Mouse (Mus musculus): Measurements from ENCODE around the gene Myo1e. TPM values are rescaled to one million over a fixed set of nuclear protein-coding genes. Genes with fewer than 3 reads are reported as not detected.

Gene Myo1e
- polyA plus RNA-seq, 1 experiment from 2014 or later = 6.5 TPM

- Histone ChIP-seq H3K27ac (replicated peaks; ENCODE audit: low read depth, low read length) (no peak overlapping the region), H3K4me3 (replicated peaks; ENCODE audit: low read depth, low read length) (no peak overlapping the region)
- DNase-seq = no peak
These were observed 12.5 kb upstream of the Myo1e start for GRCm38 (mm10) chr9:70194622-70195021.

GRCm38 (mm10) chr9:70196956-70197659 is 10.0 kb upstream of the Myo1e start:
- Histone ChIP-seq H3K9me3 (ENCODE audit: control insufficient read depth, low read length) (no peaks in the 10 kb centered on the region), H3K27ac (replicated peaks; ENCODE audit: low read depth, low read length) (no peak overlapping the region), H3K4me2 (ENCODE audit: low read length) (no peak overlapping the region), H3K36me3 (ENCODE audit: control insufficient read depth, insufficient read depth, low read length) (no peaks in the 10 kb centered on the region), H3K9ac (replicated peaks; ENCODE audit: low read length) (no peak overlapping the region), H3K27me3 (ENCODE audit: control insufficient read depth, insufficient read depth, low read length) (no peaks in the 10 kb centered on the region), H3K4me3 (replicated peaks; ENCODE audit: low read depth, low read length) (no peak overlapping the region), H3K4me1 (ENCODE audit: control insufficient read depth, insufficient read depth, low read length) (no peaks in the 10 kb centered on the region)
- no peak for ATAC-seq (ENCODE audit: low FRiP score, low TSS enrichment)
- WGBS = 72% methylated on average over 15 of the region's 15 CpGs
- no peak for DNase-seq

More at GRCm38 (mm10) chr9:70194622-70195021, 12.5 kb upstream of the Myo1e start:
- Histone ChIP-seq H3K4me2 (ENCODE audit: low read length) (no peak overlapping the region), H3K36me3 (ENCODE audit: control insufficient read depth, insufficient read depth, low read length) (no peaks in the 10 kb centered on the region), H3K27me3 (ENCODE audit: control insufficient read depth, insufficient read depth, low read length) (no peaks in the 10 kb centered on the region), H3K4me1 (ENCODE audit: control insufficient read depth, insufficient read depth, low read length) (no peaks in the 10 kb centered on the region), H3K9ac (replicated peaks; ENCODE audit: low read length) (no peak overlapping the region), H3K9me3 (ENCODE audit: control insufficient read depth, low read length) (no peaks in the 10 kb centered on the region)
- 83% methylated on average over 11 of the region's 11 CpGs for WGBS
- no peak for ATAC-seq (ENCODE audit: low FRiP score, low TSS enrichment)

GRCm38 (mm10) chr9:70197992-70198391 is 9.2 kb upstream of the Myo1e start:
- no peak for DNase-seq

GRCm38 (mm10) chr9:70202753-70203152 is 4.4 kb upstream of the Myo1e start:
- Histone ChIP-seq H3K4me2 (ENCODE audit: low read length) (no peak overlapping the region), H3K27me3 (ENCODE audit: control insufficient read depth, insufficient read depth, low read length) (peaks cover under 1% of the 10 kb centered on the region; the same call in 1 of the 2 replicates), H3K27ac (replicated peaks; ENCODE audit: low read depth, low read length) (no peak overlapping the region), H3K36me3 (ENCODE audit: control insufficient read depth, insufficient read depth, low read length) (no peaks in the 10 kb centered on the region), H3K9me3 (ENCODE audit: control insufficient read depth, low read length) (no peaks in the 10 kb centered on the region), H3K4me1 (ENCODE audit: control insufficient read depth, insufficient read depth, low read length) (peaks cover 4% of the 10 kb centered on the region), H3K4me3 (replicated peaks; ENCODE audit: low read depth, low read length) (no peak overlapping the region), H3K9ac (replicated peaks; ENCODE audit: low read length) (no peak overlapping the region)
- peak; percentile 19 for DNase-seq
- ATAC-seq (ENCODE audit: low FRiP score, low TSS enrichment) = no peak
- WGBS = 73% methylated on average over 5 of the region's 5 CpGs

More at GRCm38 (mm10) chr9:70197992-70198391, 9.2 kb upstream of the Myo1e start:
- Histone ChIP-seq H3K9me3 (ENCODE audit: control insufficient read depth, low read length) (no peaks in the 10 kb centered on the region), H3K4me3 (replicated peaks; ENCODE audit: low read depth, low read length) (no peak overlapping the region), H3K36me3 (ENCODE audit: control insufficient read depth, insufficient read depth, low read length) (no peaks in the 10 kb centered on the region), H3K4me1 (ENCODE audit: control insufficient read depth, insufficient read depth, low read length) (no peaks in the 10 kb centered on the region), H3K4me2 (ENCODE audit: low read length) (no peak overlapping the region), H3K9ac (replicated peaks; ENCODE audit: low read length) (no peak overlapping the region), H3K27me3 (ENCODE audit: control insufficient read depth, insufficient read depth, low read length) (no peaks in the 10 kb centered on the region), H3K27ac (replicated peaks; ENCODE audit: low read depth, low read length) (no peak overlapping the region)
- 92% methylated on average over 8 of the region's 8 CpGs for WGBS
- no peak for ATAC-seq (ENCODE audit: low FRiP score, low TSS enrichment)

- Histone ChIP-seq H3K4me3 (replicated peaks; ENCODE audit: low read depth, low read length) (no peak overlapping the region), H3K9ac (replicated peaks; ENCODE audit: low read length) (no peak overlapping the region), H3K27me3 (ENCODE audit: control insufficient read depth, insufficient read depth, low read length) (peaks cover 5% of the 10 kb centered on the region; the same call in 1 of the 2 replicates), H3K36me3 (ENCODE audit: control insufficient read depth, insufficient read depth, low read length) (no peaks in the 10 kb centered on the region), H3K9me3 (ENCODE audit: control insufficient read depth, low read length) (no peaks in the 10 kb centered on the region), H3K27ac (replicated peaks; ENCODE audit: low read depth, low read length) (no peak overlapping the region), H3K4me2 (ENCODE audit: low read length) (no peak overlapping the region), H3K4me1 (ENCODE audit: control insufficient read depth, insufficient read depth, low read length) (peaks cover 8% of the 10 kb centered on the region)
- 51% methylated on average over 15 of the region's 15 CpGs for WGBS
- no peak for DNase-seq
- ATAC-seq (ENCODE audit: low FRiP score, low TSS enrichment) = no peak
These were observed 3.7 kb upstream of the Myo1e start for GRCm38 (mm10) chr9:70203267-70204076.

DNA sequence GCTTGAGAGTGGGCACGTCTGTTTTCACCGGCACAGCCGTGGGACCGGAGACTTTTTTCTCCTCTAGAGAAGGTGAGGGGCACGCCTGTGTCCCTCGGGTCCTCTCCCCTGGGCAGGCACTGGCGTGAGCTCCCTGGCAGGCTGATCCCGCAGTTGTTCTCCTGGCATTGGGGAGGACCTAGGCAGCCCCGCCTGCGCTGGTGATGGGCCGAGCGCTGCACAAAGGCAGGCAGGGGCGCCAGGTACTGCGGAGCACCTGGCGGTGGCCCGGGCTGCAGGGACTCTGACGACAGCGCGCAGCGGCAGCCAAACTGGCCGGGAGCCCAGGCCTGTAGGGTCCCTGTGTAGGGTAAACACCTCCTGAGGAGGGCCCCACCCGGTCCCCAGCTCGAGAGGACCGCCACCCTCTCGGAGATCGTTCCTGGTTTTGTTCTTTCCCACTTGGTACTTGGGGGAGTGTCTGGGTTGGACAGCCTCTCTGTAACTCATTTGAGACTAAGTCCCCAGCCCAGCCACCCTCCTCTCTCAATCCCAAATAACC is 901 bp downstream of the Myo1e start:
- Histone ChIP-seq H3K9me3 (ENCODE audit: control insufficient read depth, low read length) (no peaks in the 10 kb centered on the region), H3K4me2 (ENCODE audit: low read length) (peak overlapping the region; percentile 99), H3K27me3 (ENCODE audit: control insufficient read depth, insufficient read depth, low read length) (peaks cover 5% of the 10 kb centered on the region; the same call in 1 of the 2 replicates), H3K36me3 (ENCODE audit: control insufficient read depth, insufficient read depth, low read length) (no peaks in the 10 kb centered on the region), H3K4me1 (ENCODE audit: control insufficient read depth, insufficient read depth, low read length) (peaks cover 8% of the 10 kb centered on the region), H3K4me3 (replicated peaks; ENCODE audit: low read depth, low read length) (peak overlapping the region; percentile 56), H3K27ac (replicated peaks; ENCODE audit: low read depth, low read length) (no peak overlapping the region), H3K9ac (replicated peaks; ENCODE audit: low read length) (peak overlapping the region; percentile 54)
- 0% methylated on average over 26 of the region's 26 CpGs for WGBS
- DNase-seq = peak; percentile 35
- peak; percentile 38; the same call in 1 of the 2 replicates for ATAC-seq (ENCODE audit: low FRiP score, low TSS enrichment)

- H3K4me1 ChIP-seq (ENCODE audit: control insufficient read depth, insufficient read depth, low read length) = peaks cover 8% of the 10 kb centered on the region
- H3K9me3 ChIP-seq (ENCODE audit: control insufficient read depth, low read length) = no peaks in the 10 kb centered on the region
- DNase-seq (peak; percentile 17), ATAC-seq (ENCODE audit: low FRiP score, low TSS enrichment) (no peak)
- H3K27ac ChIP-seq (replicated peaks; ENCODE audit: low read depth, low read length) = no peak overlapping the region
- 14% methylated on average over 12 of the region's 12 CpGs for WGBS
- no peak overlapping the region for H3K9ac ChIP-seq (replicated peaks; ENCODE audit: low read length)
- H3K36me3 ChIP-seq (ENCODE audit: control insufficient read depth, insufficient read depth, low read length) = no peaks in the 10 kb centered on the region
- H3K27me3 ChIP-seq (ENCODE audit: control insufficient read depth, insufficient read depth, low read length) = peaks cover 5% of the 10 kb centered on the region; the same call in 1 of the 2 replicates
- H3K4me2 ChIP-seq (ENCODE audit: low read length) = peak overlapping the region; percentile 99
- H3K4me3 ChIP-seq (replicated peaks; ENCODE audit: low read depth, low read length) = peak overlapping the region; percentile 56
These were observed 1.6 kb downstream of the Myo1e start for GRCm38 (mm10) chr9:70208751-70209150.

DNA sequence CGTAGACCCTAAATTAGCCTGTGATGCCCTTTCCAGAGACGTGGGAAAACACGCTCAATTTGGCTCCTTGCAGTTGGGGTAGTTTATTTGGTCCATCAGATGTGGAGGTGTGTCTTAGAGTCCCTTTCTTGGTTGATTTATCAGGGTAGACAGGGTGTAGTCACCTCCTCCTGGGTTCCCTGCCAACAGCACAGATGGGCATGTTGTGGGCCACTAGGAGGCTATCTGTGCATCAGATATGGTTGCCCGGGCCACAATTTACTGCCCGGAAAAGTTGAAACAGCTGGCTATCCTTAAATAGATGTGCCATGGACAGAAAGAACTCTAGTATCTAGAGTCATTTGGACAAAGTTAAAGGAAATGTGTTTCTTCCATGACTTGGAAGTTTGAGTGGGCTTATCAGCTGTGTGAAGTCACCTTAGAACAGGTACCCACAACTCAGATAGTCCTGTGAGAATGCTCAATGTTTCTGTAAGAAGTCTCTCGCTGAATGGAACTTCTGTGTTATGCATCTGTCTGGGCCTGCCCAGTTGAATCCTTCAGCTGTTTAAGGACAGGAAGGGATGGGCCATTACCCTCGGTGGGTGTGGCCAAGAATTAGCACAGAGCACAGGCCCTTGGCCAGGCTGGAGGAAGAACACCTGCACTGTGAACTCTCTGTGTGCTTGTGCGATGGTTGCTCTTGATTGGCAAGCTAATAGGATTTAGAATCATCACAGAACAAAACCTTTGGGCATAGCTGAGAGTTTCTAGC is 2.3 kb downstream of the Myo1e start:
- H3K27ac ChIP-seq (replicated peaks; ENCODE audit: low read depth, low read length) = no peak overlapping the region
- H3K4me2 ChIP-seq (ENCODE audit: low read length) = no peak overlapping the region
- ATAC-seq (ENCODE audit: low FRiP score, low TSS enrichment) = no peak
- H3K4me3 ChIP-seq (replicated peaks; ENCODE audit: low read depth, low read length) = no peak overlapping the region
- DNase-seq = no peak
- H3K9ac ChIP-seq (replicated peaks; ENCODE audit: low read length) = no peak overlapping the region
- H3K36me3 ChIP-seq (ENCODE audit: control insufficient read depth, insufficient read depth, low read length) = no peaks in the 10 kb centered on the region
- peaks cover 8% of the 10 kb centered on the region for H3K4me1 ChIP-seq (ENCODE audit: control insufficient read depth, insufficient read depth, low read length)
- WGBS = 84% methylated on average over 8 of the region's 8 CpGs
- H3K9me3 ChIP-seq (ENCODE audit: control insufficient read depth, low read length) = no peaks in the 10 kb centered on the region
- H3K27me3 ChIP-seq (ENCODE audit: control insufficient read depth, insufficient read depth, low read length) = peaks cover 5% of the 10 kb centered on the region; the same call in 1 of the 2 replicates

Data from midbrain, embryonic 14.5 days (tissue).